Mouse (Mus musculus): ENCODE measurements around the gene Map3k19. TPM values are rescaled to one million over a fixed set of nuclear protein-coding genes. Genes with fewer than 3 reads are reported as not detected.

Map3k19 gene
- polyA plus RNA-seq, 1 experiment from 2014 or later: 0.83 TPM

DNA sequence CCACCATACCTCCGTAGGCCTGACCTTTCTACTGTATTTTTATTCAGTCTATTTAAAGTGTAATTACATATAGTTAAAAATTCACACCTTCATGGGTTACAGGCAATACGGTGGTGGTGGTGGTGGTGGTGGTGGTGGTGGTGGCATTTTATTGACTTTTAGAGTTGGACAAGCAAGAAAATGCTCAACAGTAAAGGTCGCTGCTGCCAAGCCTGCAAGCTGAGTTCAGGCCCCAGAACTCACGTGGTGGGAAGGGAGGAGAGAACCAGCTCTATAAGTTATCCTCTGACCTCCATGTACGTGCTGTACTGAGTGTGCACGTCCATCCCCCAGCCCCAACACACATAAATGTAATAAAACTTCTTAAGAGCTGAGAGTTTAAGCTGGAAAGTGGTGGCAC is 38.5 kb downstream of the Map3k19 start:
- Histone ChIP-seq H3K4me3 (replicated peaks; ENCODE audit: low read length) (no peak overlapping the region), H3K4me2 (replicated peaks) (no peak overlapping the region), H3K4me1 (replicated peaks; ENCODE audit: control insufficient read depth, insufficient read depth, low read length) (no peaks in the 10 kb centered on the region), H3K9ac (no peak overlapping the region), H3K36me3 (replicated peaks; ENCODE audit: control insufficient read depth, insufficient read depth) (no peaks in the 10 kb centered on the region), H3K27me3 (ENCODE audit: control insufficient read depth, insufficient read depth, low read length) (no peaks in the 10 kb centered on the region), H3K27ac (no peak overlapping the region), H3K9me3 (ENCODE audit: control insufficient read depth, low read length) (no peaks in the 10 kb centered on the region)
- DNase-seq (ENCODE audit: low spot score): no peak
- 87% methylated on average over 6 of the region's 6 CpGs for WGBS
- no peak for ATAC-seq (ENCODE audit: low FRiP score)

DNA sequence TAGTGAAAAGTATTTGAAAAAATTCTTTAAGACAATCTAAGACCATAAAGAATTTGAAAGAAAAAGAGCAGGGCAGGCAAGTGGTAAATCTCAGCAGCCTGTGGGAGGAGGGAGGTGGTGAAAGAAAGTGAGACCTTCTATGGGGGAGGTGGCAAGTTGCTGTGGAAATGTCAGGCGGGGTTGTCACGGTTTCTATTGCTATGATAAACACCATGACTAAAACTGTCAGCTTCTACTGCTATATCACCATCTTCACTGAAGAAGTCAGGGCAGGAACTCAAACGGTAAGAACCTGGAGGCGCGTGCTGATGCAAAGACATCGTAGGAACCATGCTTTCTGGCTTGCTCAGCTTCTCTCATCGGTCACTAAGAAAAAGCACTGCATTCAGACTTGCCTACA is 41.9 kb downstream of the Map3k19 start:
- no peak overlapping the region for H3K9ac ChIP-seq
- no peak overlapping the region for H3K27ac ChIP-seq
- ATAC-seq (ENCODE audit: low FRiP score): no peak
- H3K27me3 ChIP-seq (ENCODE audit: control insufficient read depth, insufficient read depth, low read length): no peaks in the 10 kb centered on the region
- WGBS: 66% methylated on average over 7 of the region's 7 CpGs
- H3K9me3 ChIP-seq (ENCODE audit: control insufficient read depth, low read length): no peaks in the 10 kb centered on the region
- H3K36me3 ChIP-seq (replicated peaks; ENCODE audit: control insufficient read depth, insufficient read depth): no peaks in the 10 kb centered on the region; the same call in 1 of the 2 replicates
- H3K4me1 ChIP-seq (replicated peaks; ENCODE audit: control insufficient read depth, insufficient read depth, low read length): no peaks in the 10 kb centered on the region
- H3K4me2 ChIP-seq (replicated peaks): no peak overlapping the region
- H3K4me3 ChIP-seq (replicated peaks; ENCODE audit: low read length): no peak overlapping the region
- DNase-seq (ENCODE audit: low spot score): no peak

DNA sequence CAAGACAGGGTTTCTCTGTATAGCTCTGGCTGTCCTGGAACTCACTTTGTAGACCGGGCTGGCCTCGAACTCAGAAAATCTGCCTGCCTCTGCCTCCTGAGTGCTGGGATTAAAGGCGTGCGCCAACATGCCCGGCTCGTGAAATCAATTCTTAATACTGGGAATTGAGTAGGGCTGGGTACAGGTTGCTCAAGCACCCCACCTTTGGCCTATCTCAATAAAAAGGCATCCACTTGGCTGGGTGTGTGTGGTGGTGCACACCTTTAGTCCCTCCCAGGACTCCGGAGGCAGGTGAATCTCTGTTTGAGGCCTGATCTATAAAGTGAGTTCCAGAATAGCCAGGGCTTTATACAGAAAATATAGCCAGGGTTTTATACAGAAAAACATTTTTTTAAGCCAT is 46.2 kb downstream of the Map3k19 start:
- 98% methylated on average over 7 of the region's 7 CpGs for WGBS
- Histone ChIP-seq H3K27me3 (ENCODE audit: control insufficient read depth, insufficient read depth, low read length) (no peaks in the 10 kb centered on the region), H3K36me3 (replicated peaks; ENCODE audit: control insufficient read depth, insufficient read depth) (peaks cover 15% of the 10 kb centered on the region), H3K4me1 (replicated peaks; ENCODE audit: control insufficient read depth, insufficient read depth, low read length) (no peaks in the 10 kb centered on the region), H3K9ac (no peak overlapping the region), H3K9me3 (ENCODE audit: control insufficient read depth, low read length) (no peaks in the 10 kb centered on the region), H3K27ac (no peak overlapping the region), H3K4me3 (replicated peaks; ENCODE audit: low read length) (no peak overlapping the region), H3K4me2 (replicated peaks) (no peak overlapping the region)
- ATAC-seq (ENCODE audit: low FRiP score): no peak
- no peak for DNase-seq (ENCODE audit: low spot score)

DNA sequence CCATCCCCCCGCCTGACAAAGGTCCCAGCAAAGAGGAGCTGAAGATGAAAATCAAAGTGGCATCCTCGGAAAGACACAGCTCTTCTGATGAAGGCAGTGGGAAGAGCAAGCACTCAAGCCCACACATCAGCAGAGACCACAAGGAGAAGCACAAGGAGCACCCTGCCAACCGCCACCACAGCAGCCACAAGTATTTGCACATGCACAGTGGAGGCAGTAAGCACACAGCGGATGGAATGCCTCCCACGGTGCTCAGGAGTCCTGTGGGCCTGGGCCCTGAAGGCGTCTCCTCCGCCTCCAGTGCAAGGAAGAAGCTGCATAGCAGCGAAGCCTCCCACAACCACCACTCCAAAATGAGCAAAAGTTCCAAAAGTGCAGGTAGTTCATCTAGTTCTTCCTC is 51.9 kb downstream of the Map3k19 start:
- no peak overlapping the region for H3K4me3 ChIP-seq (replicated peaks; ENCODE audit: low read length)
- H3K9me3 ChIP-seq (ENCODE audit: control insufficient read depth, low read length): no peaks in the 10 kb centered on the region
- H3K4me2 ChIP-seq (replicated peaks): no peak overlapping the region
- H3K27me3 ChIP-seq (ENCODE audit: control insufficient read depth, insufficient read depth, low read length): no peaks in the 10 kb centered on the region
- H3K36me3 ChIP-seq (replicated peaks; ENCODE audit: control insufficient read depth, insufficient read depth): peaks cover 57% of the 10 kb centered on the region
- H3K9ac ChIP-seq: no peak overlapping the region
- 86% methylated on average over 8 of the region's 8 CpGs for WGBS
- ATAC-seq (ENCODE audit: low FRiP score) (no peak), DNase-seq (ENCODE audit: low spot score) (no peak)
- no peaks in the 10 kb centered on the region for H3K4me1 ChIP-seq (replicated peaks; ENCODE audit: control insufficient read depth, insufficient read depth, low read length)
- no peak overlapping the region for H3K27ac ChIP-seq

DNA sequence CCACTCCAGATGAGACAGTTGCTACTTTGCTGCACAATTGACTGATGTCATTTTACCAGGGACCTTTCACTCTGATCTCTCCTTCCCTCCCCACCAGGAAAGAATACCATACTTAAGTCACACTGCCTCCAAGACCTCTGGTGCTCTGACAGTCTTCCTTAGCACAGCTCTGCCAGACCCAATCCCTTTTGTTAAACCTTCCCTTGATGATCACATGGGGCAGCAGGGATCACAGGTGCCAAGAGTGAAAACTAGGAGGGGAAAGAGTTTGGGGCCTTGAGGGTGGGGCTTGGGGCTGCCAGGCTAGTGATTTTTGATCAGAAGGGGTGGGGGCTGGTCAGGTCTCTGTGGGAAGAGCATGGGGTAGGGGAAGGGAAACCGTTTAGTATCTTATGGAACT is 58.1 kb downstream of the Map3k19 start:
- Histone ChIP-seq H3K4me1 (replicated peaks; ENCODE audit: control insufficient read depth, insufficient read depth, low read length) (no peaks in the 10 kb centered on the region), H3K27ac (no peak overlapping the region), H3K9ac (no peak overlapping the region), H3K27me3 (ENCODE audit: control insufficient read depth, insufficient read depth, low read length) (no peaks in the 10 kb centered on the region), H3K4me2 (replicated peaks) (no peak overlapping the region), H3K36me3 (replicated peaks; ENCODE audit: control insufficient read depth, insufficient read depth) (peaks cover 35% of the 10 kb centered on the region), H3K9me3 (ENCODE audit: control insufficient read depth, low read length) (no peaks in the 10 kb centered on the region), H3K4me3 (replicated peaks; ENCODE audit: low read length) (no peak overlapping the region)
- ATAC-seq (ENCODE audit: low FRiP score): no peak
- DNase-seq (ENCODE audit: low spot score): no peak
- whole genome bisulfite sequencing: 87% methylated on average over 1 of the region's 1 CpGs

DNA sequence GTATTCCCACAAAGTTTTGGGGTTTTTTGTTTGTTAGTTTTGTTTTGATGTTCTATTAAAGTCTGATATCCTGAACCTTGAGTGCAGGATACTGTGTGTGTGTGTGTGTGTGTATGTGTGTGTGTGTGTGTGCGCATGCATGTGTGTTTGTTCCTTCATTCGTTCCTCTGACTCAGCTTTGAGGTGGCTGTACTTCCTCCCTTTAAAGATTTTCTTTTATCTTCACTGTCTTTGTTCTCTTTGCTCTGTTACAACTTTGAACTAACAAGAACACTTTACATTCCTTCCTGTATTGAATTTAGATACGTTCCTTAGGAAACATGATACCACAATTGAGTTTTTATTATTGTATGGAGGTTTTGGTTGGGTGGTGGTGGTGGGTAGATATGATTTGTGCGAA is 58.5 kb downstream of the Map3k19 start:
- WGBS: 82% methylated on average over 4 of the region's 4 CpGs
- Histone ChIP-seq H3K27ac (no peak overlapping the region), H3K27me3 (ENCODE audit: control insufficient read depth, insufficient read depth, low read length) (no peaks in the 10 kb centered on the region), H3K4me1 (replicated peaks; ENCODE audit: control insufficient read depth, insufficient read depth, low read length) (no peaks in the 10 kb centered on the region), H3K4me3 (replicated peaks; ENCODE audit: low read length) (no peak overlapping the region), H3K9ac (no peak overlapping the region), H3K36me3 (replicated peaks; ENCODE audit: control insufficient read depth, insufficient read depth) (peaks cover 32% of the 10 kb centered on the region), H3K9me3 (ENCODE audit: control insufficient read depth, low read length) (no peaks in the 10 kb centered on the region), H3K4me2 (replicated peaks) (no peak overlapping the region)
- no peak for DNase-seq (ENCODE audit: low spot score)
- ATAC-seq (ENCODE audit: low FRiP score): no peak

DNA sequence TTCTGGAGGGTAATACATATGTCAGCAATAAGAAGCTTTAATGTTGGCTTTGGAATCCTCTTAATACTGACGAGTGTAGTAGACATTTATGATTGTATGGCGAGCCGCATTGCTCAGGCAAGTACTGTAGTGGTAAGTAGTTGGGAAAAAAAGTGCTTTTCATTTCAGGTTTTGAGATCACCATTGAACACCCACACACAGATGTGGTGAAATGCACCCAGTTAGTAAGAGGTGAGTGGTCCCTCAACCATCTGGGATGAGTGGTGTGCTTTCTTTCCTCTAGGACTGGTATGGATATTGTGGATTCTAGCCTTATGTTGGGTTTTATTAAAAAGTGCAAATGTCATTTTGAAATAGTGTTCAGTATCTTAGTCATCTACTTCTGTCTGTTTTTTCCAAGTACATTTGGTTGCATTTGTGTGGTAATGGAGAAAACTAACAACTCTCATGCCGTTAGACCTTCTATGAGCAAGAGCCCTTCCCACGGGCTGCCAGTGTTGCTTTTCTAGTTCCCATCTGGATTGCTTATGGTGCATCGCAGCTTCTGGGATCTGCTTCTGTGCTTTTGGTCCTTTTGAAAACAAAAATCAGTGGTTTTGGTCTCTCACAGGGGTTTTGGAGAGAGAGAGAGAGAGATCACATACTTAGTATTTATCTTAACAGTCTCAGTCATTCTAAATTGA is 59.6 kb downstream of the Map3k19 start:
- no peaks in the 10 kb centered on the region for H3K4me1 ChIP-seq (replicated peaks; ENCODE audit: control insufficient read depth, insufficient read depth, low read length)
- H3K27me3 ChIP-seq (ENCODE audit: control insufficient read depth, insufficient read depth, low read length): no peaks in the 10 kb centered on the region
- no peak overlapping the region for H3K4me2 ChIP-seq (replicated peaks)
- H3K4me3 ChIP-seq (replicated peaks; ENCODE audit: low read length): no peak overlapping the region
- no peak overlapping the region for H3K9ac ChIP-seq
- ATAC-seq (ENCODE audit: low FRiP score) (no peak), DNase-seq (ENCODE audit: low spot score) (no peak)
- H3K36me3 ChIP-seq (replicated peaks; ENCODE audit: control insufficient read depth, insufficient read depth): peaks cover 30% of the 10 kb centered on the region
- WGBS: 92% methylated on average over 6 of the region's 6 CpGs
- H3K27ac ChIP-seq: no peak overlapping the region
- no peaks in the 10 kb centered on the region for H3K9me3 ChIP-seq (ENCODE audit: control insufficient read depth, low read length)

DNA sequence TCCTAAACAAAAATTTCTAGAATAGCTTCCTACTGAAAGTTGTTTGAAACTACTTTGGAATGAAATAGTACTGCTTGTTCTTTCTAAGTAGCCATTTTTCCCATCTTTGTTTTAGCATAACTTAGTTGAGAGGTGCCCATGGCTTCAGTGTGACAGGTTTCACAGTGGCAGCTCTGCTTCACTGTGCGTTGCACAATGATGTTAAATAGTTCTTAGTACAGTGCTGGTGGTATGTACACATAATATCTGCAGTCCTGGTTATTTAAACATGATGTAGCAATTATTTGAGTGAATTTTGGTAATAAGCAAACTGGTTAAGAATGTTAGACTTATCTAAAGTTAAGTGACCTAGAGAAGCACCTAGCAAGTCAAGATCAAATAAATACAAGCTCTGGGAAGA is 61.4 kb downstream of the Map3k19 start:
- peaks cover 15% of the 10 kb centered on the region for H3K36me3 ChIP-seq (replicated peaks; ENCODE audit: control insufficient read depth, insufficient read depth)
- no peak overlapping the region for H3K27ac ChIP-seq
- no peaks in the 10 kb centered on the region for H3K4me1 ChIP-seq (replicated peaks; ENCODE audit: control insufficient read depth, insufficient read depth, low read length)
- no peak overlapping the region for H3K4me2 ChIP-seq (replicated peaks)
- 96% methylated on average over 1 of the region's 1 CpGs for WGBS
- no peaks in the 10 kb centered on the region for H3K9me3 ChIP-seq (ENCODE audit: control insufficient read depth, low read length)
- ATAC-seq (ENCODE audit: low FRiP score): no peak
- no peak overlapping the region for H3K9ac ChIP-seq
- DNase-seq (ENCODE audit: low spot score): no peak
- no peaks in the 10 kb centered on the region for H3K27me3 ChIP-seq (ENCODE audit: control insufficient read depth, insufficient read depth, low read length)
- H3K4me3 ChIP-seq (replicated peaks; ENCODE audit: low read length): no peak overlapping the region

DNA sequence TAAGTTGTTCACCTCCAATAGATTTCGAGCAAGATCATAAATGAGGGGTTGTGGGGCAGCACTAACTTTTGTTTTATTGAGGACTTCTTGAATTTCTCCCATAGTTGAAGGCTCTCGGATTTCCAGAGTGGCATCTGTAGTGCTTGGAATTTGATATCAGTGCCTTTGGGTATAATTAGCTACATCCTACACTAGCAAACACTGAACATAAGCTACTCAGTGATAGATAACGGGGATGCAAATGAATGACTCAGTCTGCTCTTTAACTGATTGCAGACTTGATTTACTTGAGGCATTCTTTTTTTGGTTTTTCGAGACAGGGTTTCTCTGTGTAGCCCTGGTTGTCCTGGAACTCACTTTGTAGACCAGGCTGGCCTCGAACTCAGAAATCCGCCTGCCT is 65.9 kb downstream of the Map3k19 start:
- 90% methylated on average over 6 of the region's 6 CpGs for WGBS
- H3K9ac ChIP-seq: no peak overlapping the region
- no peaks in the 10 kb centered on the region for H3K9me3 ChIP-seq (ENCODE audit: control insufficient read depth, low read length)
- no peaks in the 10 kb centered on the region; the same call in none of the 2 replicates for H3K36me3 ChIP-seq (replicated peaks; ENCODE audit: control insufficient read depth, insufficient read depth)
- peaks cover 3% of the 10 kb centered on the region; the same call in 1 of the 2 replicates for H3K4me1 ChIP-seq (replicated peaks; ENCODE audit: control insufficient read depth, insufficient read depth, low read length)
- no peak for ATAC-seq (ENCODE audit: low FRiP score)
- no peak overlapping the region for H3K4me2 ChIP-seq (replicated peaks)
- no peaks in the 10 kb centered on the region for H3K27me3 ChIP-seq (ENCODE audit: control insufficient read depth, insufficient read depth, low read length)
- DNase-seq (ENCODE audit: low spot score): no peak
- H3K4me3 ChIP-seq (replicated peaks; ENCODE audit: low read length): no peak overlapping the region
- no peak overlapping the region for H3K27ac ChIP-seq

DNA sequence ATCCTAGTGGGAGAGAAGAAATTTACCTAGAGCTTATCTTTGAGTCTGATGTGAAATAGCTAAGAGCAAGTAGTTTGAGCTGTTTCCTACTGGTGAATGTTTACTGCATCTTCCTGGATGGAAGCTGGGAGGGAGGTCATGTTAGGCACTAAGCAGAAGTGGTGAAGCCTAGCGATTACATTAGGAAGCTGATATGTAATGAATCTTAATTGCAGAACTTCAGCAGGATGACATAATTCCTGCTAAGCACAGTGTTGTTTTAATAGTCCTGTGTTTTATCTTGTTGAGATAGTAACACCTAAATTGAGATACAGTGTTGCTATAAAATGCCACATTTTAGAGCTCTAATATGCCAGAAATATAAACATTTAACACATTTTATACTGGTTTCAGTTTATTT is 68.9 kb downstream of the Map3k19 start:
- Histone ChIP-seq H3K9ac (no peak overlapping the region), H3K36me3 (replicated peaks; ENCODE audit: control insufficient read depth, insufficient read depth) (no peaks in the 10 kb centered on the region), H3K9me3 (ENCODE audit: control insufficient read depth, low read length) (no peaks in the 10 kb centered on the region), H3K27me3 (ENCODE audit: control insufficient read depth, insufficient read depth, low read length) (no peaks in the 10 kb centered on the region), H3K27ac (no peak overlapping the region), H3K4me2 (replicated peaks) (no peak overlapping the region), H3K4me3 (replicated peaks; ENCODE audit: low read length) (no peak overlapping the region), H3K4me1 (replicated peaks; ENCODE audit: control insufficient read depth, insufficient read depth, low read length) (peaks cover 15% of the 10 kb centered on the region)
- ATAC-seq (ENCODE audit: low FRiP score): no peak
- WGBS: 77% methylated on average over 1 of the region's 1 CpGs
- DNase-seq (ENCODE audit: low spot score): no peak
